Mouse (Mus musculus) testis, postnatal 10 days (tissue): ENCODE data around the gene Tsnaxip1.

ENCODE experiments used
- DNase-seq: peaks from one replicate; pipeline ENCODE4 v3.0.0; 2021; ENCODE audit warnings: low spot score

Gene Tsnaxip1

GRCm38 (mm10) chr8:105861951-105862350, 34.4 kb downstream of the Tsnaxip1 start:
- DNase-seq = no peak

GRCm38 (mm10) chr8:105866364-105867029, 39.0 kb downstream of the Tsnaxip1 start:
- DNase-seq = no peak

- no peak for DNase-seq
Observed at GRCm38 (mm10) chr8:105874301-105874700, 46.8 kb downstream of the Tsnaxip1 start.

- peak; percentile 89 for DNase-seq
Observed at GRCm38 (mm10) chr8:105880754-105881520, 53.4 kb downstream of the Tsnaxip1 start, which contains the start of gene Edc4. TSS of gene Edc4 (plus strand) at chr8:105880881.

GRCm38 (mm10) chr8:105889756-105890465, 62.4 kb downstream of the Tsnaxip1 start:
- DNase-seq = no peak

GRCm38 (mm10) chr8:105890870-105891269, 63.3 kb downstream of the Tsnaxip1 start:
- DNase-seq = no peak

GRCm38 (mm10) chr8:105892432-105892831, 64.9 kb downstream of the Tsnaxip1 start:
- DNase-seq = peak; percentile 56

GRCm38 (mm10) chr8:105893339-105893738, 65.8 kb downstream of the Tsnaxip1 start, which contains the start of gene Nrn1l:
TSS of gene Nrn1l (plus strand) at chr8:105893567.
- peak; percentile 81 for DNase-seq
